Mouse (Mus musculus): ENCODE results near the gene Stag1. TPM values are rescaled to one million over a fixed set of nuclear protein-coding genes. Genes with fewer than 3 reads are reported as not detected.

Stag1 gene
- polyA plus RNA-seq, 1 experiment from 2014 or later = 70.3 TPM

DNA sequence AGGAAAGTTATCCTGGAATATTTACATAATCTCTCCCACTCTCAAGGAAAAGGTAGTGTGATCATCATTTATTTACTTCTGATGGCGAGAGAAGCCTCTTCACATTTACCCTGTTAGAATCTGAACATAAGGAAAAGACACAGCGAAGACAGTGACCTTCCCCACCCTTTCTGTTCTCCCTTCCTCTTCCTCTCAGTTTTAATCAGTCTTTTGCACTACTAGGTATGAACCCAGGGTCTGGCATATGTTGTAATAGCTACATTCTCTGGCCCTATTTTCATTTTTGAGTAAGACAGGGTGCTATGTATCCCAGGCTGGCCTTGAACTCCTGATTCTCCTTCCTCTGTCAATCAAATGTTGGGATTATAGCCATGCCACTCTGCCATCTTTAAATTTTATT lies 48.7 kb downstream of the Stag1 start:
- WGBS = 69% methylated on average over 2 of the region's 2 CpGs
- Histone ChIP-seq H3K27ac (ENCODE audit: low read length) (no peak overlapping the region), H3K4me1 (ENCODE audit: control insufficient read depth, insufficient read depth, low read length) (no peaks in the 10 kb centered on the region), H3K27me3 (ENCODE audit: control insufficient read depth, insufficient read depth, low read length) (no peaks in the 10 kb centered on the region), H3K36me3 (ENCODE audit: control insufficient read depth, insufficient read depth, low read length) (no peaks in the 10 kb centered on the region), H3K9me3 (ENCODE audit: control insufficient read depth, low read depth, low read length) (no peaks in the 10 kb centered on the region), H3K4me2 (replicated peaks; ENCODE audit: low read depth, low read length) (no peak overlapping the region), H3K4me3 (ENCODE audit: low read depth, low read length) (no peak overlapping the region), H3K9ac (replicated peaks; ENCODE audit: low read depth, low read length) (no peak overlapping the region)
- no peak for ATAC-seq (ENCODE audit: insufficient number of reproducible peaks, insufficient read depth, low FRiP score, low read depth)

DNA sequence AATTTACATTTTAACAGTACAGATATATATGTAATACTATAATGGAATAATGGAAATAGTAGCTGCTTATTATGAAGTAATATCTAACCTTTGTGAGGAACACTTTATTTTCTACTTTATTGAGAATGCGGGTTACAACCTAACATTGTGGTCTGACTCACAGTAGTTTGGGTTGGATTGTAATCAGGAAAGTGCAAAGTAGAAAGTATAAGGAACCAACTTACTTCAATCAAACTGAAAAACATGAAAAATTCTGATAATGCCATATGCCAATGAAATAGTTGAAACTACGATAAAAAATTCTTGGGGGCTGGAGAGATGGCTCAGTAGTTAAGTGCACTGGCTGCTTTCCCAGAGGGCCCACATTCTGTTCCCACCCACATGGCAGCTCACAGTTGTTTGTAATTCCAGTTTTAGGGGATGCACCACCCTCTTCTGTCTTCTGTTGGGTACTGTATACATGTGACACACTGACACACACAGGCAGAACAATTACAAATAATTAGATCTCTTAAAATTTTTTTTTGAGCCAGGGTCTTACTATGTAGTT lies 50.3 kb downstream of the Stag1 start:
- no peaks in the 10 kb centered on the region for H3K9me3 ChIP-seq (ENCODE audit: control insufficient read depth, low read depth, low read length)
- ATAC-seq (ENCODE audit: insufficient number of reproducible peaks, insufficient read depth, low FRiP score, low read depth) = no peak
- no peak overlapping the region for H3K4me2 ChIP-seq (replicated peaks; ENCODE audit: low read depth, low read length)
- no peak overlapping the region for H3K27ac ChIP-seq (ENCODE audit: low read length)
- H3K27me3 ChIP-seq (ENCODE audit: control insufficient read depth, insufficient read depth, low read length) = no peaks in the 10 kb centered on the region
- H3K36me3 ChIP-seq (ENCODE audit: control insufficient read depth, insufficient read depth, low read length) = no peaks in the 10 kb centered on the region
- no peaks in the 10 kb centered on the region for H3K4me1 ChIP-seq (ENCODE audit: control insufficient read depth, insufficient read depth, low read length)
- no peak overlapping the region for H3K4me3 ChIP-seq (ENCODE audit: low read depth, low read length)
- WGBS = 92% methylated on average over 2 of the region's 2 CpGs
- no peak overlapping the region for H3K9ac ChIP-seq (replicated peaks; ENCODE audit: low read depth, low read length)

DNA sequence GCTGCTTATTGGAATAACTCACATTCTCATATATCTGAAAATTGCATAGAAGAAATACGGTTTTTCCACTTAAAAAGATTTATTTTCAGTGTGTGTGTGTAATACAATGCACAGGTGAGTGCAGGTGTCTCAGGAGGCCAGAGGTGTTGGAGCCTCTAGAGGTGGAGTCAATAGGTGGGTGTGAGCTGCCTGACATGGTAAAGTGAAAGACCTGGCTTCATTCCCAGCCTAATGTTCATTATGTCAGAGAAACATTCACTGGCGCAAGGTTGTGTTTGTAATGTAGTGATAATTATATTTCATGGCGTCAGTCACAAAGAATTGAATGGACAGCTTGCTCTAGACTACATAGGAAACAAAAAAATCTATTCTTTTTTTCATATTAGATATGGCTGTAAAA lies 56.5 kb downstream of the Stag1 start:
- Histone ChIP-seq H3K4me3 (ENCODE audit: low read depth, low read length) (no peak overlapping the region), H3K9ac (replicated peaks; ENCODE audit: low read depth, low read length) (no peak overlapping the region), H3K27ac (ENCODE audit: low read length) (no peak overlapping the region), H3K4me1 (ENCODE audit: control insufficient read depth, insufficient read depth, low read length) (no peaks in the 10 kb centered on the region), H3K9me3 (ENCODE audit: control insufficient read depth, low read depth, low read length) (no peaks in the 10 kb centered on the region), H3K36me3 (ENCODE audit: control insufficient read depth, insufficient read depth, low read length) (no peaks in the 10 kb centered on the region), H3K4me2 (replicated peaks; ENCODE audit: low read depth, low read length) (no peak overlapping the region), H3K27me3 (ENCODE audit: control insufficient read depth, insufficient read depth, low read length) (no peaks in the 10 kb centered on the region)
- WGBS = 50% methylated on average over 3 of the region's 3 CpGs
- ATAC-seq (ENCODE audit: insufficient number of reproducible peaks, insufficient read depth, low FRiP score, low read depth) = no peak

DNA sequence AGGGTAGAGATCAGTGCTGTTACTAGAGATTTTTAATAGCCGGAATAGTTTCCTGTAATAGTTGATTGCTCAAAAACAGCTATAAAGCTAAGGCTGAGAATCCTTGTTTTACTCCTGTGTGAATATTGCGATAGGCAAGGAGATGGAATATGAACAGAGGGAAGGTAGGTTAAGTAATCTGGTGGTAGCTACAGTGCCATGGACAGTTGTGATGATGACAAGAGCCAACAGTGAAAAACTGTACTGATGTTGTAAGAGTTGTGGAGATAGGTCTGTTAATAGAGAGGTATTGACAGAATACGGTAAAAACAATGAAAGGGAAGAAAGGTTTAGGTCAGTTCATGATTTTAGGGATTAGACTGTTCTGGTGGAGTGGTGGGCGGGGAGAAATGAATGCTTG lies 58.5 kb downstream of the Stag1 start:
- no peaks in the 10 kb centered on the region for H3K36me3 ChIP-seq (ENCODE audit: control insufficient read depth, insufficient read depth, low read length)
- H3K4me3 ChIP-seq (ENCODE audit: low read depth, low read length) = no peak overlapping the region
- no peak for ATAC-seq (ENCODE audit: insufficient number of reproducible peaks, insufficient read depth, low FRiP score, low read depth)
- no peak overlapping the region for H3K4me2 ChIP-seq (replicated peaks; ENCODE audit: low read depth, low read length)
- H3K4me1 ChIP-seq (ENCODE audit: control insufficient read depth, insufficient read depth, low read length) = no peaks in the 10 kb centered on the region
- no peak overlapping the region for H3K9ac ChIP-seq (replicated peaks; ENCODE audit: low read depth, low read length)
- no peaks in the 10 kb centered on the region for H3K9me3 ChIP-seq (ENCODE audit: control insufficient read depth, low read depth, low read length)
- no peaks in the 10 kb centered on the region for H3K27me3 ChIP-seq (ENCODE audit: control insufficient read depth, insufficient read depth, low read length)
- 92% methylated on average over 4 of the region's 4 CpGs for WGBS
- no peak overlapping the region for H3K27ac ChIP-seq (ENCODE audit: low read length)

DNA sequence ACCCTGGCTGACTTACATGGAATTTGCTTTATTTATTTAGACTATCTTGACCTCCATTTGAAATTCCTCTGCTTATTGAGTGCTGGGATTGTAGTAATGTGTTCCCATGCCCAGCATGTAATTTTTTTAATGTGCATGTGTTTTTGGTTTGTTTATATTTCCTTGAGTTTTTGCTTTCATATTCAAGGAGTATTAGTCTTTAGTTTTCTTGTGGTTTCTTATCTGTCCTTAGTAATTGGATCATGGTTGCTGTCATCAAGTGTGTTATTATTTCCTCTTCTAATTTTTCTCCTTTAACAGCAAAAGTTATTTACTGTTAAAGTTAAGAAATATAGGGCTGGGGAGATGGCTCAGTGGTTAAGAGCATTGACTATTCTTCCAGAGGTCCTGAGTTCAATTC lies 63.0 kb downstream of the Stag1 start:
- Histone ChIP-seq H3K4me2 (replicated peaks; ENCODE audit: low read depth, low read length) (no peak overlapping the region), H3K4me1 (ENCODE audit: control insufficient read depth, insufficient read depth, low read length) (no peaks in the 10 kb centered on the region), H3K27me3 (ENCODE audit: control insufficient read depth, insufficient read depth, low read length) (no peaks in the 10 kb centered on the region), H3K9me3 (ENCODE audit: control insufficient read depth, low read depth, low read length) (no peaks in the 10 kb centered on the region), H3K27ac (ENCODE audit: low read length) (no peak overlapping the region), H3K9ac (replicated peaks; ENCODE audit: low read depth, low read length) (no peak overlapping the region), H3K4me3 (ENCODE audit: low read depth, low read length) (no peak overlapping the region), H3K36me3 (ENCODE audit: control insufficient read depth, insufficient read depth, low read length) (no peaks in the 10 kb centered on the region)
- ATAC-seq (ENCODE audit: insufficient number of reproducible peaks, insufficient read depth, low FRiP score, low read depth) = no peak

DNA sequence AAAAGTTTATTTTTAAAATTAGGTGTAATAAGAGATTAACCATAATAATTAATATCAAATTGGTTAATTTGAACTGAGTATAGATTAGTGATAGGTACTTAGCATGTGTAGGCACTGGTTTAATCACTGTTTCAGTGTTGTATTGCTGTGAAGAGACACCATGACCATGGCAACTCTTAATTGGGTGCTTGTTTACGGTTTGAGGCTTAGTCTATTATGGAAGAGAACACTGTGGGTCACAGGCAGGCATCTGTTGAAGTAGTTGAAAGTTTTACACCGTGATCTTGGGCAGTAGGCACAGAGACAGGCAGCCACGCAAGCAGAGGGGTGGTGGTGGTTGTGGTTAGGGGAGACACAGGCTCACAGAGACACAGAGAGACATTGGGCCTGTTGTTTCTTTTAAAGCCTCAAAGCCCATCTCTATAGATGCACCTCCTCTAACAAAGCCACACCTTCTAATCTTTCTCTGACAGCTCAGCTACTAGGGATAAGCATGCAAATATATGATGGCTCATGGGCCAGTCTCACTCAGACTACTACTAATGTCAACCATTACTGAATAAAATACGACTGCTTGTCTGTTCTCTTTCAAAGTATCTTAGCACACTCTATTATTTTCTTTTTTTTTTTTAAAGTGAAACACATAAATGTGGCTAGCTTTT lies 66.0 kb downstream of the Stag1 start:
- ATAC-seq (ENCODE audit: insufficient number of reproducible peaks, insufficient read depth, low FRiP score, low read depth) = no peak
- WGBS = 86% methylated on average over 4 of the region's 4 CpGs
- H3K4me3 ChIP-seq (ENCODE audit: low read depth, low read length) = no peak overlapping the region
- H3K4me2 ChIP-seq (replicated peaks; ENCODE audit: low read depth, low read length) = no peak overlapping the region
- H3K9me3 ChIP-seq (ENCODE audit: control insufficient read depth, low read depth, low read length) = no peaks in the 10 kb centered on the region
- H3K4me1 ChIP-seq (ENCODE audit: control insufficient read depth, insufficient read depth, low read length) = no peaks in the 10 kb centered on the region
- no peaks in the 10 kb centered on the region for H3K36me3 ChIP-seq (ENCODE audit: control insufficient read depth, insufficient read depth, low read length)
- H3K9ac ChIP-seq (replicated peaks; ENCODE audit: low read depth, low read length) = no peak overlapping the region
- no peaks in the 10 kb centered on the region for H3K27me3 ChIP-seq (ENCODE audit: control insufficient read depth, insufficient read depth, low read length)
- H3K27ac ChIP-seq (ENCODE audit: low read length) = no peak overlapping the region

- H3K27me3 ChIP-seq (ENCODE audit: control insufficient read depth, insufficient read depth, low read length) = no peaks in the 10 kb centered on the region
- H3K4me1 ChIP-seq (ENCODE audit: control insufficient read depth, insufficient read depth, low read length) = no peaks in the 10 kb centered on the region
- H3K36me3 ChIP-seq (ENCODE audit: control insufficient read depth, insufficient read depth, low read length) = no peaks in the 10 kb centered on the region
- H3K4me3 ChIP-seq (ENCODE audit: low read depth, low read length) = no peak overlapping the region
- H3K27ac ChIP-seq (ENCODE audit: low read length) = no peak overlapping the region
- no peak for ATAC-seq (ENCODE audit: insufficient number of reproducible peaks, insufficient read depth, low FRiP score, low read depth)
- WGBS = 67% methylated on average over 5 of the region's 5 CpGs
- no peaks in the 10 kb centered on the region for H3K9me3 ChIP-seq (ENCODE audit: control insufficient read depth, low read depth, low read length)
- no peak overlapping the region for H3K9ac ChIP-seq (replicated peaks; ENCODE audit: low read depth, low read length)
- H3K4me2 ChIP-seq (replicated peaks; ENCODE audit: low read depth, low read length) = no peak overlapping the region
Observed at GRCm38 (mm10) chr9:100670151-100670550, 72.6 kb downstream of the Stag1 start.

DNA sequence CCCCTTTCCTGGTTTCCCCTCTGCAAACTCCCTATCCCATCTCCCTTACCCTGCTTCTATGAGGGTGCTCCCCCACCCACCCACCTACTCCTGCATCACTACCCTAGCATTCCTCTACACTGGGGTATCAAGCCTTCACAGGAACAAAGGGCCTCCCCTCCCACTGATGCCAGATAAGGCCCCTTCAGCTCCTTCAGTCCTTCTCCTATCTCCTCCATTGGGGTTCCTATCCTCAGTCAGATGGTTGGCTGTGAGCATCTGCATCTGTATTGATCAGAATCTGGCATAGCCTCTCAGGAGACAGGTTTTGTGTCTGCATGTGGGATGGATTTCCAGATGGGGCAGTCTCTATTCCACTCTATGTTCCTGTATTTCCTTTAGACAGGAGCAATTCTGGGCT lies 81.4 kb downstream of the Stag1 start:
- ATAC-seq (ENCODE audit: insufficient number of reproducible peaks, insufficient read depth, low FRiP score, low read depth) = no peak
- Histone ChIP-seq H3K9ac (replicated peaks; ENCODE audit: low read depth, low read length) (no peak overlapping the region), H3K27me3 (ENCODE audit: control insufficient read depth, insufficient read depth, low read length) (no peaks in the 10 kb centered on the region)

GRCm38 (mm10) chr9:100682285-100682684 lies 84.7 kb downstream of the Stag1 start:
- Histone ChIP-seq H3K9me3 (ENCODE audit: control insufficient read depth, low read depth, low read length) (no peaks in the 10 kb centered on the region), H3K27ac (ENCODE audit: low read length) (no peak overlapping the region), H3K27me3 (ENCODE audit: control insufficient read depth, insufficient read depth, low read length) (no peaks in the 10 kb centered on the region), H3K4me2 (replicated peaks; ENCODE audit: low read depth, low read length) (no peak overlapping the region), H3K36me3 (ENCODE audit: control insufficient read depth, insufficient read depth, low read length) (no peaks in the 10 kb centered on the region), H3K4me1 (ENCODE audit: control insufficient read depth, insufficient read depth, low read length) (no peaks in the 10 kb centered on the region), H3K4me3 (ENCODE audit: low read depth, low read length) (no peak overlapping the region), H3K9ac (replicated peaks; ENCODE audit: low read depth, low read length) (no peak overlapping the region)
- ATAC-seq (ENCODE audit: insufficient number of reproducible peaks, insufficient read depth, low FRiP score, low read depth) = no peak

More for the DNA sequence above, 81.4 kb downstream of the Stag1 start:
- H3K4me1 ChIP-seq (ENCODE audit: control insufficient read depth, insufficient read depth, low read length) = no peaks in the 10 kb centered on the region
- no peak overlapping the region for H3K27ac ChIP-seq (ENCODE audit: low read length)
- no peak overlapping the region for H3K4me3 ChIP-seq (ENCODE audit: low read depth, low read length)
- no peaks in the 10 kb centered on the region for H3K9me3 ChIP-seq (ENCODE audit: control insufficient read depth, low read depth, low read length)
- no peak overlapping the region for H3K4me2 ChIP-seq (replicated peaks; ENCODE audit: low read depth, low read length)
- no peaks in the 10 kb centered on the region for H3K36me3 ChIP-seq (ENCODE audit: control insufficient read depth, insufficient read depth, low read length)
